Mouse (Mus musculus): ENCODE measurements around the gene Tbcb.

DNA sequence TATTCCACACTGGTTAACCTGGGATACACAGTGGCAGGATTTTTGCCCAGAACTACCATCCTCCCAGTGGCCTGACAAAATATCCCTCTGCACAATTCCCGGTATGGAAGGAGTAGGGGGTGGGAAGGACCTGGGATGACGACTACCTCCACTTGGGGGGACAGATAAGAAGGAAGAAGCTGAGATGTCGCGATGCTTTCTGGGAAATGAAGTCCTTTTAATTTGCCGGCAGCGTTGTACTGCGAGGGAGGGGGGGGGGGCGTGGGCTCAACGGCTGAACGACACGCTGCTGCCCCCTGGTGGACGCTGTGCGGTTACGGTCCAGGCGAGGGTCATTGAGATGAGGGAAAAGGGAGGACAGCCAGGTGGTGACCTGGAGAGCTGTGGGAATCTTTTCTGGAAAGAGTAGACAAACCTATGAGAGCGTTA is 15.3 kb downstream of the Tbcb start:
- peak; percentile 32; the same call in 1 of the 2 replicates for TF ChIP-seq EP300 (IDR thresholded peaks at IDR 0.05; ENCODE audit: insufficient read depth, low read depth, low read length)
- peak; percentile 94 for TF ChIP-seq CTCF (IDR thresholded peaks at IDR 0.05; ENCODE audit: low read depth, low read length)

Data from ES-Bruce4 (cell line).